Mouse (Mus musculus) frontal cortex, postnatal 14 days (tissue): Measurements from ENCODE around the gene Nostrin.

Experiments
- DNase-seq, 2 experiments: peaks; one replicate each; pipeline ENCODE4 v3.0.0; 2022; ENCODE audit warnings: low spot score in 2 of 2

Gene Nostrin

DNA sequence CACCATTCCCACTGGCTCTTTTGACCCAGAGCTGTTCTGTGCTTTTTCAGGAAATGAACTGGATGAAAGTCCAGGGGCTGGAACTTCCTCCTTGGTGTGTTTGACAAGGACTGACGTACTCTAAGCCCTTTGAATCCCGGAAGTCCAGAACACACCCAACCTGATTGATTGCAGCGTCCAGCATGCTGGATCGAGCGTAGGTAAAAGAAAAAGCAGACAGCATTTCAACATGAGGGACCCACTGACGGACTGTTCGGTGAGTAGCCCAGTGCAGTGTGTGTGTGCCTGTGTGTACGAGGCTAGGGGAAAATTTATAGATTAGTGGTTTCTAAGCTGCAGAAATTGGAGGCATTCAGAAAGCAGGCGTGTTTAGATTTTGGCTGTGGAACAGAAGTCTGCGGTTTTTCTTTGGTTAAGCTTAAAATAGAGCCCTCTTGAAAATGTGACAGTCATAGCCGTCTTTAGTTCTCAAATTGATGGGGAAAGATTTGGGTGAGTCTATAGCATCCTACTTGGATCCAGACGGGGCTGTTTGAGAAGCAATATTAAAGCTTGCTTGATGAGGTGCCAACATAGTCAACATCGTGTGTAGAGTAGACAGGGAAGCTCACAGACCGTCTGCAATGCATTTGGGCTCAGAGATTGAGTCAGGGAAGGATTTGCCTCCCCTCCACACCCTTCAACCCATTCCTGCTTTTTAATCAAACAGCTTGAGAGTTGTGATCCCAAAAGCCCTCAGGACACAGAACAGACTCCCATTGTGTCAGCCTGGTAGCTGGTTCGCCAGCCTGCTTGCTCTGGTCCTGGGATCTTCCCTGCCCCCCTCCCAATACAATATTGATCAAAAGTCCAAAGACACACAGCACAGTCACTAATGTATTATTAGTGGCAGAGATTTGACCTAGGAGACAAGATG lies at the start of gene Nostrin:
TSS of gene Nostrin (plus strand) at position 140 of the 916 bp plus-strand sequence.
- no peak for DNase-seq

- no peak for DNase-seq
Measured at GRCm38 (mm10) chr2:69086505-69087260, 48.9 kb upstream of the Nostrin start.

DNA sequence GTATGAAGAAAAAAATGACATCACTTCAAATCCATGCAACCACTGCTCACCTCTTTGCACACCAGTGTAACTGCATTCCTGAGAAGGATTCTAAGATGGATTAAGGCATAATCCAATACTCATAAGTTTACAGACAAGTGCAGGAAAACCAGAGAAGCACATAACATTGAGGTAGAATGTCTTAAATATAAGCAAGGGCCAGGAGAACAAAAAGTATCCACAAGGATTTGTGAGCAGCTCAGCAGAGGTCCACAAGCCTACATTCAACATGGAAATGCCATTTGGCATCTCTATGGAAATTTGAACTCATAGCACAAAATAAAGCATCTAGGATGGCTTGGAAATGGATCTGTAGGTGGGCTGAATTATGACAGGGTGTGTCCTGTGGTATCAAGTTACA lies 39.8 kb upstream of the Nostrin start:
- no peak for DNase-seq

DNA sequence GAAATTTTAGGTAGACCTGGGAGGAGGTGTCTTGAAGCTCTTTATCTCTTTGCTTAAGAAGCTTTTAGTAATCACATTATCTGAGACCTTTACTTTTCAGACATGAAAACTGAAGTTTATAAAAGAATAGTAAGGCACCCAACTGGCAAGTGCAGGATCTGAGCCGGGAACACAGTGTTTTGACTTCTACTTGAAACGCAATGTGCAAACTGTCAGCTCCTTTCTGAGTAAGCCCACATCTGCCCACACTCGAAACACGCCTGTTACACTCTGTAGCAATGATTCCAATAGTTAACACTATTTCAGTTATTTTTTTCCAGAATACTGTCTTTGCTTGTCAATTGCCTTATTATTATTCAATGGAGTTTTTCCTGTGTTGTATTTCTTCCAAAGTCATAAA lies 38.8 kb upstream of the Nostrin start:
- DNase-seq, result no peak

- DNase-seq, result no peak
Measured at GRCm38 (mm10) chr2:69097526-69097925, 38.1 kb upstream of the Nostrin start.

- DNase-seq, result no peak
Measured at GRCm38 (mm10) chr2:69098701-69099100, 36.9 kb upstream of the Nostrin start.

DNA sequence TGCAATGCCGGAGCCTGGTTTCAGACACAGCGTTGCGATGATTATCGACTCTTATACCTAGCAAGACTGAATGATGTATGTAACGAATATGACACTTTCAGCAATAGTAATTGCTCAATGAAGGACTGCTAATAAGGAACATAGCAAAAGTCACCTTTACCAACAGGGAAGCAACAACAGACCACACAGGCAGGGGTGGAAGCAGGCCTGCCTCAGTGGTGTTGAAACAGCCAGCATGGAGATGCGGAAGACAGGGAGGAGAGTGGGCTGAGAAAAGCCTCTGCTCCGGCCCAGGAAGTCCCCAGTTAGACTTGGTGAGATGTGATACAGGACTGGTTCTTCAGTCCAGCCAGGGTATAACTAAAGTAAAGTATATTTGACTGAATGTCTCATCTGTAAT lies 36.5 kb upstream of the Nostrin start:
- no peak for DNase-seq

GRCm38 (mm10) chr2:69100706-69101105 lies 34.9 kb upstream of the Nostrin start:
- no peak for DNase-seq

DNA sequence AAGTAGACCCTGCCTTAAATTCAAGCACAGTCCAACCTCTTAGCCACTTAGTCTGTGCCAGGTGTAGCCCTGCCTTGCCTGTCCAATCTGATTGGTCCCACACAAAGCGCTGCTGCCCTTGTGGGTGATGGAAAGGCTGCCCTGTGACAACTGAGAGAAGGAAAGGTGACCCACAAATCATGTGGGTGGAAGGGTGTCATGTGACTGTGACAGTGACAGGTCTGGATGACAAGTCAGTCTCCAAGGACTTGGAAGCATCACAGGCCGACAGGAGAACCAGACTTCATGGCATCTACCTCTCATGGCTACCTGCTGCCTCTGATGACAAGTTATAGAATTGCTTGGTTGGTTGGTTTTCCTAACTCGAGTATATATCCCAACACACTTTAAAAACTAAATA lies 32.1 kb upstream of the Nostrin start:
- DNase-seq, result no peak

GRCm38 (mm10) chr2:69104511-69105145 lies 31.0 kb upstream of the Nostrin start:
- DNase-seq, result no peak

DNA sequence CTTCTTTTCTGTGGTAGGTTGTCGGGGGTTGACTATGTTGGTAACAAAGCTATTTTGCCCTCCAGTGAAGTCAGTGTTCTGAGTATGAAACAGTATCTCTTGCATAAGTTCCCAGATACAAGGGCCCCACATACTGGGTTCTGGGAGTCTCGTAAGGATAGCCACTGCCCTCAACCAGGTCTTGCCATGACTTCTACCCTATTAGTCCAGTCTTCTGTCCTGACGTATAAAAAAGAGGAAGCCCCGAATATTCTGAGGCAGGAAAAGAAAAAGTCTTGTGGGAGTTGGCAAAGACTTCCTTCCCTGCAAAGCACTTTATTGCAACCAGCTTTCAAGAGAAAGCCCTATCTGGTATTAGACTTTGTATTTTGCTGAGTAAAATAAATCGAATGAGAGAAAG lies 26.4 kb upstream of the Nostrin start:
- DNase-seq, result no peak

- no peak for DNase-seq
Measured at GRCm38 (mm10) chr2:69109710-69110109, 25.9 kb upstream of the Nostrin start.

DNA sequence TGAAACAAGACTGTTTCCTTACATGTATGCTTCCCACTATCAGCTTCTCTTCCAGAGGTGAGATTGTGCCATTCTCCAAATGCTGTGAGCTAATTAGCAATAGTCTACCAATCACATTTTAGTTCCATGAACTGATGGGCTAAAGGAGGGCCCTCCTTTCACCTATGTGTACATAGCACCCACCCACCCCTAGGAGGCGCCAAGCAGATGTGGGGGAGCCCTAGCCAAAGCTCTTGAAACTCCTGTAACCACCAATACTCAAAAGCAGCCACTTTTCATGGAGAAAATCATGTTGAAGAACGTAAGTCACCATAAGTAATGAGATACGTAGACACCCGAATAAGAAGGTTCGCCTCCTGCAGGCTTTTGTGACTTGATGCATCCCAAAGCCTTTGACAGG lies 23.0 kb upstream of the Nostrin start:
- DNase-seq, result no peak

- DNase-seq, result no peak
Measured at GRCm38 (mm10) chr2:69113829-69114547, 21.6 kb upstream of the Nostrin start.

- DNase-seq, result no peak
Measured at GRCm38 (mm10) chr2:69115921-69116320, 19.7 kb upstream of the Nostrin start.

- DNase-seq, result no peak
Measured at GRCm38 (mm10) chr2:69116767-69117166, 18.8 kb upstream of the Nostrin start.

- DNase-seq, result no peak
Measured at GRCm38 (mm10) chr2:69118994-69119393, 16.6 kb upstream of the Nostrin start.

- DNase-seq, result no peak
Measured at GRCm38 (mm10) chr2:69119718-69120117, 15.9 kb upstream of the Nostrin start.

GRCm38 (mm10) chr2:69121681-69122080 lies 13.9 kb upstream of the Nostrin start:
- no peak for DNase-seq

DNA sequence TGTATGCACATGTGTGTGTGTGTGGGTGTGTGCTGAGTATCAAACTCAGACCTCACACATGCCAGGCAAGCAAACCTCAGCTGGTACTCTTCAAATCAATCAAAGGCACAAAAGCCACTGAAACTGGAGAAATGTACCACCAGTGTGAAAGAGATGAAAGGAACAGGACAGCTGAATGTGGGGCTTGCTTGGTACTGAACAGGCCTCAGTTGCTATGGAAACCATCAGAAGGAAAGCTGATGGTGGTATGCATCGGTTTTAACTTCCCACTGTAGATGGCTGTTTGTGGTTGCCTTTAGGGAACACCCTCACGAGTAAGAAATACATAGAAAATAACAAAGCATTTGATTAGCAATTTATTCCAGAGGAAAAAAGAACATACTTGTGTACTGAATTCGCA lies 10.2 kb upstream of the Nostrin start:
- DNase-seq, result no peak

DNA sequence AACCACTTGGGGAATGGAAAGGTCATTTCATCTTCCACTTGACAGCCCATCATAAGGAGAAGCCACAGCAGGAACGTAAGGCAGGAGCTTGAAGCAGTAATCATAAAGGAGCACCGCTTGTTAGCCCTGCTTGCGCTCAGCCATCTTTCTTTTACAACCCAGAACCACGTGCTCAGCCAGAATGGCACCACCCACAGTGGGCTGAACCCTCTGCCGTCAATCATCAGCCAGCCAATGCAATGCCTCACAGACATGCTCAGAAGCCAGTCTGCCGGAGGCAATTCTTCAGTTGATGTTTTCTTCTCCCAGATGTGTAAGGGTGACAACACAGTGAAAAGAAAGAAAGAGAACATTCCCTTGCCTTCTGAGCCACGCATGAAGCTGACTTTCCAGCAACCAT lies 7.3 kb upstream of the Nostrin start:
- DNase-seq, result no peak

DNA sequence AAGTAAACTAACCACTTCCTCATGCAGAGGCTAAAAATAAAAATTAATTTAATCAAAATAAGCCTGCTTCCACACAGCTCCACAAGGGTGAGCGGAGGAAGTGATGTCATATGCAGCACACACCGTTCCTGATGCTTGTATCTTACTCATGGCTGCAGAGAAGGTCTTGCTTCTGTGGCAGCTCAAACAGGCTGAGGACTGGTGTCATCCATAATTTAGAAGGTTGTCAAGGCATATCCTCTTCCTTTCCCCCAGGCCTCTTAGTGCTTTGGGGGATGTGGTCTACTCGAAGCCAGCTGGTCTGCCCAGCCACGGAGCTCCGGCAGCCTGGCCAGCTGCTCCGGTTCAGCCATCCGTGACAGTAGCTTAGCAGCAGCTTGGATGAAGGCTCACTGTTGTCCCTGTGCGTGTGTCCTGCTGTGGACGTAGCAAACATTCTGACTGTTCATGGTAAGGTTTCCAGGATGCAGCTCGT lies 6.6 kb upstream of the Nostrin start:
- DNase-seq, result no peak
